Mouse (Mus musculus) bone marrow macrophage, adult 2 months (primary cell): ENCODE results near the gene Sik3.

ENCODE experiments used
- CTCF ChIP-seq: IDR thresholded peaks from 2 replicates; pipeline ENCODE4 v1.5.1; 2012; ENCODE audit warnings: low read depth, mild to moderate bottlenecking, low read length, moderate library complexity
- POLR2A ChIP-seq: IDR thresholded peaks from 2 replicates; pipeline ENCODE4 v1.6.1; 2012; ENCODE audit warnings: mild to moderate bottlenecking, low read depth, low read length, borderline replicate concordance

- no peak for TF ChIP-seq CTCF
- TF ChIP-seq POLR2A: no peak
Measured at GRCm38 (mm10) chr9:46259111-46259510, 246.5 kb downstream of the Sik3 start.
